Mouse (Mus musculus) neural tube, embryonic 14.5 days (tissue): ENCODE measurements around the gene Ankar. TPM values are rescaled to one million over a fixed set of nuclear protein-coding genes. Genes with fewer than 3 reads are reported as not detected.

ENCODE experiments used
- ATAC-seq: fragments of 200-750 bp; cut with Nextera tagmentation; 2 replicates; pipeline ENCODE4 v1.8.0; 2017; ENCODE audit warnings: low read depth, mild to moderate bottlenecking, moderate TSS enrichment, moderate library complexity
- H3K27ac ChIP-seq: fragments of 300-500 bp; sonication (generic); 2 replicates; pipeline ENCODE4 v1.5.1; 2014; ENCODE audit warnings: low read depth, mild to moderate bottlenecking, control low read depth, low read length, moderate library complexity, mixed read lengths
- H3K27me3 ChIP-seq: fragments of 300-500 bp; sonication (generic); 2 replicates; pipeline ENCODE4 v1.6.1; 2014; ENCODE audit warnings: low read length; ENCODE audit not compliant: control insufficient read depth, insufficient read depth
- H3K36me3 ChIP-seq: fragments of 300-500 bp; sonication (generic); 2 replicates; pipeline ENCODE4 v1.6.1; 2014; ENCODE audit warnings: low read length, mixed read lengths; ENCODE audit not compliant: control insufficient read depth, insufficient read depth
- H3K4me1 ChIP-seq: fragments of 300-500 bp; sonication (generic); 2 replicates; pipeline ENCODE4 v1.6.1; 2014; ENCODE audit warnings: low read length; ENCODE audit not compliant: control insufficient read depth, insufficient read depth
- H3K4me2 ChIP-seq: fragments of 300-500 bp; sonication (generic); 2 replicates; pipeline ENCODE4 v1.6.1; 2014; ENCODE audit warnings: mild to moderate bottlenecking, low read depth, low read length, control low read depth
- H3K4me3 ChIP-seq: fragments of 300-500 bp; sonication (generic); 2 replicates; pipeline ENCODE4 v1.5.1; 2014; ENCODE audit warnings: low read depth, low read length, control low read depth, mixed read lengths
- H3K9ac ChIP-seq: fragments of 300-500 bp; sonication (generic); replicated peaks from 2 replicates; pipeline ENCODE4 v1.6.1; 2014; ENCODE audit warnings: low read depth, mild to moderate bottlenecking, control low read depth, low read length, mixed read lengths
- H3K9me3 ChIP-seq: fragments of 300-500 bp; sonication (generic); 2 replicates; pipeline ENCODE4 v1.6.1; 2016; ENCODE audit warnings: low read length; ENCODE audit not compliant: control insufficient read depth
- WGBS: fragments of 180-500 bp; shearing (Covaris S2); extraction: QIAGEN DNeasy Blood & Tissue Kit; methylation state at CpG from one replicate; pipeline ENCODE4 v1.1.7; 2014; 5-methylcytosine and 5-hydroxymethylcytosine counted together
- polyA plus RNA-seq: library from polyadenylated mRNA; unstranded; fragments of >200 nt; fragmentation: Nextera tagmentation; extraction: Ambion mirVana; gene quantifications from 2 replicates; pipeline ENCODE4 v1.2.1, GENCODE M21; 2014

Gene Ankar
- polyA plus RNA-seq, 1 experiment from 2014 or later = not detected

- WGBS = 58% methylated on average over 3 of the region's 3 CpGs
- Histone ChIP-seq H3K4me2 (no peak overlapping the region), H3K9ac (no peak overlapping the region), H3K4me1 (no peaks in the 10 kb centered on the region), H3K36me3 (no peaks in the 10 kb centered on the region), H3K4me3 (no peak overlapping the region), H3K27me3 (no peaks in the 10 kb centered on the region), H3K9me3 (no peaks in the 10 kb centered on the region), H3K27ac (no peak overlapping the region)
- ATAC-seq = no peak
Observed at GRCm38 (mm10) chr1:72673070-72673469, 27.3 kb downstream of the Ankar start.

GRCm38 (mm10) chr1:72640658-72641410 lies 59.5 kb downstream of the Ankar start:
- ATAC-seq = peak; percentile 89
- 41% methylated on average over 49 of the region's 49 CpGs for WGBS
- Histone ChIP-seq H3K4me1 (no peaks in the 10 kb centered on the region), H3K27ac (peak overlapping the region; percentile 55), H3K27me3 (no peaks in the 10 kb centered on the region), H3K4me3 (peak overlapping the region; percentile 22), H3K9me3 (no peaks in the 10 kb centered on the region), H3K4me2 (peak overlapping the region; percentile 46), H3K9ac (no peak overlapping the region), H3K36me3 (no peaks in the 10 kb centered on the region)

- 22% methylated on average over 5 of the region's 5 CpGs for WGBS
- Histone ChIP-seq H3K9me3 (no peaks in the 10 kb centered on the region), H3K36me3 (peaks cover 13% of the 10 kb centered on the region; the same call in 1 of the 2 replicates), H3K9ac (no peak overlapping the region), H3K4me3 (no peak overlapping the region), H3K27ac (no peak overlapping the region), H3K4me2 (no peak overlapping the region), H3K27me3 (no peaks in the 10 kb centered on the region), H3K4me1 (no peaks in the 10 kb centered on the region)
- no peak for ATAC-seq
Observed at GRCm38 (mm10) chr1:72635221-72635620, 65.2 kb downstream of the Ankar start.

- Histone ChIP-seq H3K4me3 (no peak overlapping the region), H3K36me3 (peaks cover 58% of the 10 kb centered on the region)
Observed at GRCm38 (mm10) chr1:72612172-72612571, 88.2 kb downstream of the Ankar start.

GRCm38 (mm10) chr1:72609887-72610877 lies 90.2 kb downstream of the Ankar start:
- Histone ChIP-seq H3K9ac (no peak overlapping the region), H3K4me2 (no peak overlapping the region), H3K27ac (no peak overlapping the region), H3K4me3 (no peak overlapping the region), H3K4me1 (no peaks in the 10 kb centered on the region), H3K9me3 (no peaks in the 10 kb centered on the region), H3K27me3 (no peaks in the 10 kb centered on the region), H3K36me3 (peaks cover 42% of the 10 kb centered on the region)
- peak; percentile 59; the same call in 1 of the 2 replicates for ATAC-seq
- WGBS = 62% methylated on average over 23 of the region's 23 CpGs

More at GRCm38 (mm10) chr1:72612172-72612571, 88.2 kb downstream of the Ankar start:
- H3K4me1 ChIP-seq = no peaks in the 10 kb centered on the region
- no peak overlapping the region for H3K27ac ChIP-seq
- 85% methylated on average over 6 of the region's 6 CpGs for WGBS
- ATAC-seq = no peak
- H3K9ac ChIP-seq = no peak overlapping the region
- no peak overlapping the region for H3K4me2 ChIP-seq
- no peaks in the 10 kb centered on the region for H3K27me3 ChIP-seq
- H3K9me3 ChIP-seq = no peaks in the 10 kb centered on the region

- H3K9ac ChIP-seq = no peak overlapping the region
- H3K4me2 ChIP-seq = no peak overlapping the region
- no peaks in the 10 kb centered on the region for H3K4me1 ChIP-seq
- peaks cover 32% of the 10 kb centered on the region for H3K36me3 ChIP-seq
- WGBS = 75% methylated on average over 10 of the region's 10 CpGs
- H3K27me3 ChIP-seq = no peaks in the 10 kb centered on the region
- H3K4me3 ChIP-seq = no peak overlapping the region
- H3K27ac ChIP-seq = no peak overlapping the region
- ATAC-seq = no peak
- no peaks in the 10 kb centered on the region for H3K9me3 ChIP-seq
Observed at GRCm38 (mm10) chr1:72609129-72609528, 91.2 kb downstream of the Ankar start.

- no peak overlapping the region for H3K4me3 ChIP-seq
- H3K27ac ChIP-seq = no peak overlapping the region
- ATAC-seq = peak; percentile 50; the same call in 1 of the 2 replicates
- H3K9ac ChIP-seq = no peak overlapping the region
- 29% methylated on average over 12 of the region's 12 CpGs for WGBS
- H3K36me3 ChIP-seq = peaks cover 11% of the 10 kb centered on the region
- no peaks in the 10 kb centered on the region for H3K4me1 ChIP-seq
- H3K9me3 ChIP-seq = no peaks in the 10 kb centered on the region
- H3K4me2 ChIP-seq = no peak overlapping the region
- H3K27me3 ChIP-seq = no peaks in the 10 kb centered on the region
Observed at GRCm38 (mm10) chr1:72606186-72606673, 94.1 kb downstream of the Ankar start.

GRCm38 (mm10) chr1:72602803-72603202 lies 97.6 kb downstream of the Ankar start:
- H3K9ac ChIP-seq = no peak overlapping the region
- no peaks in the 10 kb centered on the region for H3K4me1 ChIP-seq
- peaks cover 6% of the 10 kb centered on the region for H3K36me3 ChIP-seq
- no peaks in the 10 kb centered on the region for H3K9me3 ChIP-seq
- no peak overlapping the region for H3K4me2 ChIP-seq
- ATAC-seq = no peak
- H3K27me3 ChIP-seq = no peaks in the 10 kb centered on the region
- H3K4me3 ChIP-seq = no peak overlapping the region
- H3K27ac ChIP-seq = no peak overlapping the region
- 90% methylated on average over 5 of the region's 5 CpGs for WGBS
